Mouse (Mus musculus): Measurements from ENCODE around the gene Samhd1.

DNA sequence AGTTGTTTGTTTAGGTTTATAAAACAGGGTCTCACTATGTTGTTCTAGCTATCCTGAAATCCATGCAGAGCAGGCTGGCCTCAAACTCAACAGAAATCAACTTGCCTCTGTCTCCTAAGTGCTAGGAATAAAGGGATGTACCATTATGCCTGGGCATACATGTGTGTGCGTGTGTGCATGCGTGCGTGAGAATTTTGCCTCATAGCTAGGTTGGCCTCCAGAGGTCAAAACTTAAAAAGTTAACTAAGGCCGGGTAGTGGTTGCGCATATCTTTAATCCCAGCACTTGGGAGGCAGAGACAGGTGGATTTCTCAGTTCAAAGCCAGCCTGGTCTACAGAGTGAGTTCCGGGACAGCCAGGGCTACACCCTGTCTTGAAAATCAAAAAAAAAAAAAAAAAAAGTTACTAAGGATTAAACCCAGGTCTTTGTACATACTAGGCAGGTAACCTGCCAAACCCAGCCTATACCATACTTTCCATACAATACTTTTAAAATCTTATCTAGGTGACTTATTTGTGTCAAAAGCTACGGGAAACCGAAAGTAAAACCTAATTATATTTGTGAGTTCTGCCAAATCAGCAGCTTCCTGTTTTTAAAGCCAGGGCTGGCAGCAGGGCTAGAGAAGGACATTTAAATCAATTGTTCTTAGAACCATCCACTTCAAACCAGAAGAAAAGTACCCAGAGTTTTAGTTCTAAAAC lies 4.1 kb downstream of the Samhd1 start:
- TF ChIP-seq POLR2A (IDR thresholded peaks at IDR 0.05; ENCODE audit: borderline replicate concordance, low read depth, low read length), result no peak
- TF ChIP-seq CTCF (IDR thresholded peaks at IDR 0.05; ENCODE audit: low read depth, low read length), result no peak

Measured in bone marrow macrophage, adult 2 months (primary cell).